Mouse (Mus musculus): ENCODE data around the gene Dst.

The Dst gene

DNA sequence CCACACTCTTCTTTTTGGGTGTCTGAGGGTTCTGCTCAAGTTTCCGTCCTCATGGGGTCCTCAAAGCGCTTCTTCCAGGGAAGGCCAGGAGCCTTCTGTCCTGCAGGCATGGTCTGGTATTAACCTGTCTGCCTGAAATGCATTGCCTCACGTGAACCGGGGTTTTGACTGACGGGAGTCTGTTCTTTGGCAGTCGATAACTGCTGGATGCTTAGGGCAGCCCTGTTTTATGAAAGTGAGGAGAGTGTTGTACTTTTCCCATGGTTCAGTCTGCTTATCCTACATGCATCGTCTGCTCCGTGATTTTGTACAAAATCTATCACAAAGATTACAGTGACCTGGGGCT is 338.6 kb downstream of the Dst start:
- no peak for DNase-seq

DNA sequence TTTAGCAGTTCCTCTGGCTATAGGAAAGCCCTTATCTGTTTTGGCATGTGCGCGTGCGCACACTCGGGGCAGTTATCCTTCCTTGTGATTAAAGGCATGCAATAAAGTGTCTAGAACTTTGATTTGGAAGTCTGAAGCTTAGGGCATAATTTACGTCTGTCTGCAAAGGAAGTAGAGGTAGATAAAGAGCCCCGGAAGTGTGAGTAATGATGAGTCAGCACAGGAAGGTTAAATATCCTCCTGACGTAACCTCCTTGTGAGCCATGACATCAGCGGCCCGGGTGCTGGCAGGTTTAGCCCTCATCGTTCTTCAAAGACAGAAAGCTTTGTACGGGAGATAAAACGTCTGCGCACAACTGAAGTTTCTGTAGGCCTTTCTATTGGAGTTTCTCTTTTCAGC is 343.1 kb downstream of the Dst start:
- DNase-seq, result no peak

DNA sequence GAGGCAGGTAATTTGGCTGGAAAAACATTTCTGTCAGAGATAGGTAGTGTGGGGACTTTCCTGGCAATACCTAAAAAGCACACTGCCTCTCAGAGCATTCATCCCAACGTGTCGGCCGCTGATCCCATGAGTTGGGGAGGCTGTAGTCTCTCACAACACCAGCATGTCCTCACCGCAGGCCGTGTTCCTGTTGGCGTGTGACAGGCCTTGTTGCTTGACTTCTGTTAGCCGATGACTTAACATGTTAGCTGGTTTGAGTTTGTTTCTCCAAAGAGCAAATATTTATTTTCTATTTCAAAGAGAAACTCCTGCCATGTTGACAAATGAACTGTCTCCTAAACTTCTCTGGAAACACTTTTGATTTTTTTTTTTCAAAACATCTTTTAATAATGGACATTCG is 344.2 kb downstream of the Dst start:
- DNase-seq, result no peak

DNA sequence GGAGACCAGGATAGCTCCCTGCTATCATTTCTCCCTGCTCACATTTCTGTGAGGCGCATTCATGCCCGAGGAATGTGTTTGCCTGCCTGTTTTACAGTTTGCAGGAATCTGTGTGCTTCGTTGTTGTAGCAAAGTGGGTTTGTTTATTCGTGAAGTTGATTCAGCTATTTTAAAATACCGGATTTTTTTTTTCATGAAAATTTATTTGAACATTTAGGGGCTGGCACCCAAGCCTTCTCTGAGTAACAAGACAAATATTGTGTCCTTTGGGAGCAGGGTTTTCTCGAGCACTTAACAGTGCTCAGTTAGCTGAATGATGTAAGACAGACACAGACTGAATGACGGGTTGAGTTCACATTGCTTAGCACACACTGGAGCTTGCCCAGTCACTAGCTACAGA is 345.9 kb downstream of the Dst start:
- no peak for DNase-seq

DNA sequence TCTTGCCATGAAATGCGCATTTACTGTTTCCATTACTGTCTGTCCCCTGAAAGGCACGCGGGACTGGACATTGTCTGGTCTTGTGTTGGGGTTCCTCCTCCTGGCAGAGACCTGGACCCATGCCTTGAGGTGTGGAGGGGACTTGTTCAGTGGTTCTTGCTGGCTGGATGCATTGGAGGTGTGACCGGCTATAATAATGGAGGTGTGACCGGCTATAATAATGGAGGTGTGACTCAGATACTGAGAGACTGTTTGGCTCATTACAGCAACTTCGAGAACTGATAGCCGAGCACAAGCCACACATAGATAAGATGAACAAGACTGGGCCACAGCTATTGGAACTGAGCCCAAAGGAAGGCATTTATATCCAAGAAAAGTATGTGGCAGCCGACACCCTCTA is 351.9 kb downstream of the Dst start:
- DNase-seq, result no peak

DNA sequence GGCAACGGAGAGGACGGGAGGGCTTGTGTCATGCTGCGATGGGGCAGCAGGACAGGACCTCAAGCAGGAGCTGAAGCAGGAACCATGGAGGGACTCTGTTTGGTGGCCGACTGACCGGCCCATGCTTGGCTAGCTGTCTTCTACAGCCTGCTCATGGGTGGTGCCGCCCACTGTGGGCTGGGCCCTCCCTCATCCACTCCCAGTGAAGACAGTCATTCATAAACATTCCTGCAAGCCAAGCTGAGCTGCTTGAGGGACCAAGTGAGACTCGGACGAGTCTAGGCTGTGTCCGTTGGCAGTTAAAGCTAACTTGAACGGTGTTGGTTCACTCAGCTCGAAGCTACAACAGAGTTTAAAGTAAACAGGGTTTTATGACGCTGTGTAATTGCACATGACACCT is 353.0 kb downstream of the Dst start:
- no peak for DNase-seq

DNA sequence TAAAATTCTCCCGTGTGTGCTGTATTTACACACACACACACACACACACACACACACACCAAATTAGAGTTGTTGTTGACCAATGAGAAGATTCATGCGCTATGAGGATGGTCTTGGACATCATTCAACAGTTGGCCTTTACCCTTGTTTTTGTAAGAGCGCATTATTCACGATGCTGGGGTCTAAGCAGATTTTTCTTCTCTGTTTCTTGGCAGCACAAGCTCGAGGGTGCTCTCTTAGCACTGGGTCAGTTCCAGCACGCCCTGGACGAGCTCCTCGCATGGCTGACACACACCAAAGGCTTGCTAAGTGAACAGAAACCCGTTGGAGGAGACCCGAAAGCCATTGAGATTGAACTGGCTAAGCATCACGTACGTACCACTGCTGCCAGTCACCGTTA is 360.5 kb downstream of the Dst start:
- no peak for DNase-seq

DNA sequence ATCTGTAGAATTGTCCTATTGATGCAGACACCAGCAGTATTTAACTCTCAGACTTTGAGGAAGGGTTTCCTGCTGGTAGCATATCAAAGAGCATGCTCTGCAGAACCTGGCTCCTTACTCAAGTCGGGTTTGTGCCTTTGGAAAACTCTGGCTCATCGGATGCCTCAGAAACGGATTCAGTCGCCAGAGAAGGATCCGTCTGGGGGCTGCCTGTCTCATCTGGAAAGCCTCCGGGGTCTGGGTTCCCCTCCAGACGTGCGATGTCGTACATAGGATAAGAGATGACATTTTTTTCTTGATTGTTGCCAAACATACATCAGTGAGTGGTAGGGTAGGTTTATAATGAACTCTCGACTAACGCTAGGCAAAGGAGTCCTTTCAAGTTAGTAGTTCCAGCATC is 361.6 kb downstream of the Dst start:
- no peak for DNase-seq

DNA sequence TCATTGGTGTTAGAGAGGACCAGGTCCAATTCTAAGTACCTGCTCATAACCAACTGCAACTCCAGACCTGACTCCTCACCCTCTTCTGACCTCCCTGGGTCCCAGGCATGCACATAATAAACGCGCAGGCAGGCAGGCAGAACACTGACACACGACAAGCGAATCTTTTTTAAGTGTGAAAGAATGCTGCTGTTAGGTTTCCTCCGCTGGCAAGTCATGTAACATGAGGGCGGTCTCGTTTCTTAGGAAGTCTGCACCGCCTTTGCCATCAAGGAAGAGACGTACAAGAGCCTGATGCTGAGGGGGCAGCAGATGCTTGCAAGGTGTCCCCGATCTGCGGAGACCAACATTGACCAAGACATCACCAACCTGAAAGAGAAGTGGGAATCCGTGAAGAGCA is 365.9 kb downstream of the Dst start:
- DNase-seq, result no peak

DNA sequence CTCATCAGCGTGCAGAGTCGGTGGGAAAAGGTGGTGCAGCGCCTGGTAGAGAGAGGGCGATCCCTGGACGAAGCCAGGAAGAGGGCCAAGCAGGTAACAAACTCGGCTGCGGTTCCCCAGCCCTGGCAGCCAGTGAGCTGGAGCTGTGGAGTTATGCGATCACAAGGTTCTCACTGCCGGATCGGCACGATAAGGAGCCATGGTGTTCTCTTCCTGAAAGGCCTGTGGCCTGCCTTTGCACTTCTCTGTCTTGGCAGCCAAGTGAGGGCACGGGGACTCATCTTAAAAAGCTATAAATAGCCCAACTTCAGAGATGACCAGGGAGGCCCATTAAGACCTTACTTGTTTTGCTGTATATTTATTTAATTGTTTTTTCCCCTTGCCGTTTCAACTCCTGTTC is 367.8 kb downstream of the Dst start:
- DNase-seq, result no peak

DNA sequence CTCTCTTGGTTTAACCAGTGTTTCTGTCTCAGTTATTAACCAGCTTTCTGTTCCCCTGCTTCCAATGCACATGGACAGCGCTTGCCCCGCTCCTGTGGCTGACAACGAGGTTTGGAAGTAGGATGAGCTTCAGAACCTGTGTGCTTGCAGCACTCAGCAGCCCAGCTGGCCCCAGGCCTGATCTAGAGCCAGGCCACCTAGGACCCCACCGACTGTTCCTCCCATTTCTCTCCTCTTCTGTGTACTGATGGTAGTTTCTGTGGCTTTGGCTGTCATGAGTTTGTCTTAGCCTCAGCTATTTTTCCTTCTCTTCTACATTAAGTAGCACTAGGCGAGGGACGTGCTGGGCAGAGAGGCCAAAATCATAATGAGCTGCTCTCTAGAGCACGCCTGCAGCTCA is 368.7 kb downstream of the Dst start:
- DNase-seq, result no peak

DNA sequence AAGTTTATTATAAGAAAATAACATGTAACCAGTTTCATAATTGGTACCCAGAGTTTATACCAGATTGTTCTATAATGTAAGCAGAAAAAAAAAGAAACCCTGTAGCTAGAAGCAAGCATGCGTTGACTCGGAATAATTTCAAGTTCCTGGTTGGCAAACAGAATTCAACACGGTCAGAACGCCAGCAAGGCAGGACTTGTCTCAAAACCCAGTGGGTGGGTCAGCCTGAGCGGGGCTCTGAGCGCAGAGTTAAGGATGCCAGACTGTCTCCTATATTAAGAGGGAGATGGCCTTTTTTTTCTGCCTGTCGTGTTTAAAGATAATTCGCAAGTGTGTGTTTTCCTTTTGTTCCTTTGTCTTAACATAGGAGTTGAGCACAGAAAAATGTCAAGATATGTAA is 369.2 kb downstream of the Dst start:
- no peak for DNase-seq

DNA sequence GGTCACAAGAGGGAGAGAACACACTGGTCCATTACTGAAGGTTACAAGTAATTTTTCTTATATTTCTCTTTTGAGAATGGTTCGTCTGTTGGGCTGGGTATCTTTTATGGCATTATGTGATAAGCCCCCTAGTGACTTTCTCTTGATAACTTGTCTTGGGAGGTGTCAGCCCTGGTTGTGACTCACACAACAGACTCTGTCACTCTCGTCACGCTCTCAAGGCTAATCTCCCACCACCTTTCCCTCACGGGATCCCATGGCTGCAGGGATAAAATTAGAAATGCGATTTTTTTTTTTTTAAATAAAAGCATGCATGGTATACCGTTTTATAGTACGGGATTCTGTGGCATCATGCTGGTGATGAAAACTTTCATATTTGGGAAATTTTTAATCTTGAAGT is 375.5 kb downstream of the Dst start:
- DNase-seq, result no peak

DNA sequence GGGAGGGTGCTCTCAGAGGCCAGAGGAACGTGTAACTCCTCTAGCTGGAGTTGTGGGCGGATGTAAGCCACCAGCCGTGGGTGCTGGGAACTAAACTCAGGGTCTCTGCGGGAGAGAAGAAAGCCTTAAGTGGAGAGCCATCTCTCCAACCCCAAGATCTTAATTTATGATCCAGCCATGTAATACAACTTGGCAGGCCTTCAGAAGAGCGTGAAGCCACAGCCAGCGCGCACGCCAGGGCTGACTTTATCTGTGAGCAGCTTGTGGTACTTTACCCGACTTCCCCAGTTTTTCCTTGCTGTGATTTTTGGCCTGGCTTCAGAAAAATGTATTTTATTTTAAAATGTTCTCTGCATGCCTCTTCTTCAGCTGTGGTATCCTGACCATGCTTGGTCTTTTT is 377.0 kb downstream of the Dst start:
- no peak for DNase-seq

DNA sequence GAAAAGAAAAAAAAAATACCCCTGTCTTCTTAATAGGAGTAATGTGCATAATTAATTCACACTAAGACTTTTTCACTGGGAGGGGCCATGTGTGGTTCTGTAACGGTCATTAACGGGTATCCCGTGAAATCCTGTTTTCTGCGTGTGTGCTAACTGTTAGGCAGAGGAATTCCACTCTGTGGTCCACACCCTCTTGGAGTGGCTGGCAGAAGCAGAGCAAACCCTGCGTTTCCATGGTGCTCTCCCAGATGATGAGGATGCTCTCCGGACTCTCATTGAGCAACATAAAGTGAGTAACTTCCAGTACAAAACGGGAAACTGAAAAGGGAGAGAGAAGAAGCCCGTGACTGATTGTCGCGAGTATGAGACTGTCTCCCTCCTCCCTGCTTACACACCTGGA is 379.7 kb downstream of the Dst start:
- DNase-seq, result no peak

DNA sequence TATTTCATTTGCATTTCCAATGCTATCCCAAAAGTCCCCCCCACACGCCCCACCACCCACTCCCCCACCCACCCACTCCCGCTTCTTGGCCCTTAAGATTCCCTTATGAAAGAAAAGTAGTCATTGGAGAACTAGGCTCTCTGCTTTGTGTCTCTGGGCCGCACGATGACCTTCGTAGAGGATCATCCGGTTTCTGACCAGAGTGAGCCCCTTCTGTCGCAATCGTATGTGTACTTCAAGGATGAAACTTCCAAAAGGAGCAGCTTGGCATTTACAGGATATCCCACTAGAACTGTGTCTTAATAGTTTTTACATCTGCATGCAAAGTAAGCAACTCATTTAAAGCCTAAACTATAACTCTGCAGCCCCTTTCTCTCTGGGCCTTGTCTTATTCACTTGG is 380.2 kb downstream of the Dst start:
- DNase-seq, result no peak

DNA sequence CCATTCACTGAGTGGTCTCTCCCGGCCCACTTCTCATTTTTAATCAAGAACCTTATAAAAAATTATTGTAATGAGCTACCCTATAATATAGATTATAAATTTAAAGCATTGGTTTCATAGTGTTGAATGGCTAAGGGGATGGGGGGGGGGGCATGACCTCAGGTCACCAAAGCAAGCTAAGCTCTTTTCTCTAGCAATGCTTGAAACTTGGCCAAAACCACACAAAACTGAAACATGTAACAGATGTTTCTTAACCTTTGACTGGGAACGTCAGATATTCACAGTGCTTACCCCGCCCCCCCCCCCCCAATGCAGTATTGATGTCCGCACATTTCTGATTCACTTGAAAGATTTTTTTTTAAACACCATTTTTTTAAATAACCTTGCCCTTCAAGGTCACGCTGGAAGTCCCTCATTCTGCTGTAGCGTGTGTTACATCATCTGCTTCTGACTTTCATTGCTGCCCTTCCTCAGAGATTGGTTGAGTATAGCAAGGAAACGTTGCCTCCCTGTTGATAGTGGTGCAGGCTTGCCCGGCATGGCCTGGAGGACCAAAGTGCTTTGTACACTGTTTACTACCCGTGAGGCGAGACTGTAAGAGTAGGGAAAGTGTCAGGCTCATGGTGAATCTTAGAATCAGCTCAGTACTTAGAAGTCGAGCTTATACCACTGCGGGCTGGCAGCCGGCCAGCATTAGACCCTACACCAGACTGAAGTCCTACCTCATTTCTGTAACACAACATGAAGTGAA is 380.9 kb downstream of the Dst start:
- no peak for DNase-seq

DNA sequence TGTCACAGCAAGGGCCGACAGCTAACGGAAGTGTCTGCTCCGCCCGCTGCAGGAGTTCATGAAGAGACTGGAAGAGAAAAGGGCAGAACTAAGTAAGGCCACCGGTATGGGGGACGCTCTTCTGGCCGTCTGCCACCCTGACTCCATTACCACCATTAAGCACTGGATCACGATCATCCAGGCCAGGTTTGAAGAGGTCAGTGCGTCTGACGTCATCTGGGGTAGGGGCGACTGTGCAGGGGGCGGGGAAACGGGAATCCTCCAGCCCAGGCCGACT is 381.4 kb downstream of the Dst start:
- DNase-seq, result no peak

DNA sequence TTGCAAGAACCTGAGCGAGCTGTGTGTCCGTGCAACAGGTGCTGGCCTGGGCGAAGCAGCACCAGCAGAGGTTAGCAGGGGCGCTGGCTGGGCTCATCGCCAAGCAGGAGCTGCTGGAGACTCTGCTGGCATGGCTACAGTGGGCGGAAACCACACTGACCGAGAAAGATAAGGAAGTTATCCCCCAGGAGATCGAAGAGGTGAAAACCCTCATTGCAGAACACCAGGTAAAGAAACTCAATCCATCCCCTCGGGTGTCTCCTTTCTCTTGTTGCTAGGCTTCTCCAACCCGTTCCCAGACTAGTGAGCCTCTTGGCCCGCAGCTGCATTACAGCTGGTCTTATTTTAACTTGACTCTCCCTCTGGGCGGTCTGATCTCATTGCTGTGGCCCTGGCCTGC is 382.3 kb downstream of the Dst start:
- no peak for DNase-seq

DNA sequence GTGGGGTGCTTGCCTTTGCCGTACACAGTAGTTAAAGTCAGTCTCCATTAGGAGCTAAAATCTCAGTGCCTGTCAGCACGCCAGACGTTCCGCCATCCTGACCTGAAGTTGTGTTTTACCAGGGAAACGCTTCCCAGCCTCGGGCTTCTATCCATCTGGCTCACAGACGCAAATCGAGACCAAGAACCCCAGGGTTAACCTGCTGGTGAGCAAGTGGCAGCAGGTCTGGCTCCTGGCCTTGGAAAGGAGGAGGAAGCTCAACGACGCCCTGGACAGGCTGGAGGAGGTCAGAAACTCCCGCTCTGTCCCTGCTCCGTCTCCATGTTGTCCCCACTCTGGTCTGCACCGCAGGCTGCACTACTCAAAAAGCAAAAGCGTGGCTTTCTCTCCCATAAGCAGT is 385.2 kb downstream of the Dst start:
- no peak for DNase-seq

DNA sequence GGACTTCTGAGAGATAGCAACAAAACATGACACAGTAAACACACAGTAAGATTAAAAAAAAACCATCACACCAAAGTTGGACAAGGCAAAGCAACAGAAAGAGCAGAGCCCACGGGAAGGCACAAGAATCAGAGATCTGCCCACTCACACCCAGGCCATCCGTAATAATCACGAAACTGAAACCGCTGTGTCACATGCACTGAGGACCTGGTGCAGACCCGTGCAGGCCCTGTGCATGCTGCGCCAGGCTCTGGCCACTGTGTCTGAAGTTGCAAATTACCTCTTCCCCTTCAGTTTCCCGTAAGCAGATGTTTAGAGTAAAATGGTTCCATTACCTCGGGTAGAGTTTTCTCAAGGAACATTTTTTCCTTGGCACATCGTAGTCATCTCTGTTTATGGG is 389.6 kb downstream of the Dst start:
- no peak for DNase-seq

DNA sequence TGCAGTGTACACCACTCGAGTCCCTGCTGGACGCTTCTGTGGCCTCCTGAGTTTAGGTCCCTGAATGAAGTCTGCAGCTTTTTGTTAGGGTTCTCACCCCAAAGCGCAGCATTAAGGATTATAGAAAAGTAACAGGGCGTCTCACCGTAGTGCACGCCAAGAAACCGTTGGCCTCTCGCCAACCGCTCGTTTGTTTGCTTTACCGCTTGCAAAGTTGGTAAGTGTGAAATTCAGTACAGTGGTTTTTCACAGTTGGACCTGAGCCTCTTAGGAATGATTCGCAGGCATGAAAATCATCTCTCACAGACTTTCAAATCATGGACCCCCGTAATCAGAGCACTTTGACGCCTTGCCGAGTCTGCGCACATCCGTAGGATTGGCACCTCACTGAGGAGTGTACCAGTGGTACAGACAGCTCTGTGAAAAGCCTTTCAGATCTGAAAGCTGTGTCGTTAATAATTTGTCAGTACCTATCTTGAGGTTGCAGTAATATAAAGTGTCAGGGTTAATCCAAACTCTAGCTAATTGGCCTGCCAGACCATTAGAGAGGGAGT is 390.7 kb downstream of the Dst start:
- DNase-seq, result no peak

DNA sequence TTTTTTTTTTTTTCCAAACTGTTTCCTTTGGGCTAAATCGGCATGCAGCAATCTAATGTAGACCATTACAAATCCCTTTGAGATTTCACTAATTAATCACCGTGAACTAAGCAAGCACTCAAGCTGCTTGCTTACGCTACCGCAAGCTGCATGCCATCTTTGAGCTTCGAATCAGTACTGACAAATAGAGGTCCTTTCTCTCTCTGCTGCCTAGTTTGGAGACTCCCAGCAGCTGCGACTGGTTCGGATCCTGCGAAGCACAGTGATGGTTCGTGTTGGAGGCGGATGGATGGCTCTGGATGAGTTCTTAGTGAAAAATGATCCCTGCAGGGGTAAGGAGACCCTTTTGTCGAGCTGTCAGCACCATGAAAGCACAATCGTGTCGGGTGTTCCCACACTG is 391.5 kb downstream of the Dst start:
- no peak for DNase-seq

DNA sequence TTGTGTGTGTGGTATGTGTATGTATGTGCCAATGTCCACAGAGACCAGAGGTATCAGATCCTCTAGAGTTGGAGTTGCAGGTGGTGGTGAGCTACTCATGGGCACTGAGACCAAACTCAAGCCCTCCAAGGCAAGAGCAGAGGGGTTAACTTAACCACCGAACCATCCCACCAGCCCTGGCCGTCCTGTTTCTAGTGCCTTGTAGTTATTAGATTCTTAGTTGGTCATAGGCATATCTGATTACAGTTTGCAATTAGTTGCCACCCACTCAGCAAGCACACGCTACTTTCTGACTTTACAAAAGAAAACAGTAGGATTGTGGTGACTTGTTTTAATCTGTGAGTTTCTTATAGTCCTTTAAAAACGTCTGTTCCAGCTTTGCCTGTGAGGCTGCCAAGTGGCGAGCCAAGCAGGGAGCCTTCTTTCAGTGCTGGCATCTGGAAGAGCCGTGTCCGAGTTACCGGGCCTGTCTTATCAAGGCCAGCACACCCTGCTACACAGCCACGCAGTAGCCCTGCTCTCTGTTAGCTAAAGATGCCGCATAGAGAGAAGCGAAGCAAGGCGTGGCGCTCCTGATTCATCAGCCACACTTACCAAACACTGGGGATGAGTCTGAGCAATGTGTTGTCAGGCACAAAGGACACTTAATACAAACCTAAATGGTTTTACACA is 392.4 kb downstream of the Dst start:
- DNase-seq, result no peak

DNA sequence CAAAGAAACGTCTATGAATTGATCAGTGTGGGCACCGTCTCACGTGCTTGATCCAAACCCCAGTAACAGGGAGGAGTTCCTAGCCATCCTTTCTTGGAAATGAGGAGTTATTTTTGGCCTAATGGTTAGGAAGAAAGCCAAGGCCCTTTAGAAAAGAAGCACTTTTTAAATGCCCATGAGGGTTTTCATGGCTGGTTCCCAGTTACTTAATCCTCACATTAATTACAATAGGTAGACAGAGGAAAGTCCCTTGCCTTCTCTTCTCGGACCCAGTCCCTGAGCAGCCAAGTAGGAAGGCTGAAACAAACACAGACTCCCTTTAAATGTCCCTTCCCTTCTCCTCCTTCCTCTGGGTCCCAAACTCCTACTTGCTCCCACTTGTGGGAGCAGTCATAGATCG is 396.2 kb downstream of the Dst start:
- DNase-seq, result no peak
